Mouse (Mus musculus) embryonic stem cell, embryonic (primary cell): ENCODE measurements at regions not wholly inside any gene's neighbourhood (a gene's known extent, or its start where the extent isn't known, plus 50 kb on each side); places are given as distances from the start of the nearest gene placed in this dataset.
"Not testable (repeated sequence)": the region's sequence is repeated elsewhere in the genome, so short reads cannot be mapped to it uniquely, and the experiment has no call there.

Experiments
- CTCF ChIA-PET, 4 experiments: fragments of 300-600 bp in 2 of 4; fragments of 350-600 bp in 2 of 4; sonication (Branson Sonifier 250); formaldehyde crosslinking; loops; one replicate each; lab custom pipeline; 2022; ENCODE audit warnings: inconsistent platforms in 2 of 4; lab: Charles Lee
- POLR2A ChIA-PET, 4 experiments: fragments of 300-600 bp in 2 of 4; fragments of 350-600 bp in 2 of 4; sonication (Branson Sonifier 250); formaldehyde crosslinking; loops; one replicate each; lab custom pipeline; 2022; ENCODE audit warnings: antibody characterized with exemption in 4 of 4, inconsistent platforms in 1 of 4; lab: Charles Lee

GRCm38 (mm10) chr3:128519913-128520316 lies 623.8 kb upstream of the Fam241a start:
- ChIA-PET CTCF (no interaction called here), POLR2A (no interaction called here)

GRCm38 (mm10) chr3:128518806-128519205 lies 622.7 kb upstream of the Fam241a start:
- ChIA-PET CTCF (no interaction called here), POLR2A (no interaction called here)

GRCm38 (mm10) chr3:128471111-128471510 lies 575.0 kb upstream of the Fam241a start:
- ChIA-PET CTCF (interaction anchor here in 1 of 4 experiments (0.6 to 1.2 kb wide), 3 partner anchors 396 to 733 kb away, joined by 3 to 5 read pairs (median 3); no protein-coding TSS in a partner anchor), POLR2A (no interaction called here)

GRCm38 (mm10) chr3:128429706-128430105 lies 533.6 kb upstream of the Fam241a start:
- ChIA-PET POLR2A (no interaction called here), CTCF (no interaction called here)

GRCm38 (mm10) chr3:128415568-128415967 lies 519.4 kb upstream of the Fam241a start:
- POLR2A ChIA-PET, result interaction anchor here in 1 of 4 experiments (0.6 kb wide), 1 partner anchor 224 kb away, joined by 5 read pairs; no protein-coding TSS in a partner anchor

GRCm38 (mm10) chr3:128413481-128413880 lies 517.4 kb upstream of the Fam241a start:
- POLR2A ChIA-PET, result no interaction called here
- CTCF ChIA-PET, result no interaction called here

More at GRCm38 (mm10) chr3:128415568-128415967, 519.4 kb upstream of the Fam241a start:
- CTCF ChIA-PET, result no interaction called here

- ChIA-PET CTCF (interaction anchor here in 1 of 4 experiments (0.6 kb wide), 1 partner anchor 302 kb away, joined by 3 read pairs; no protein-coding TSS in a partner anchor), POLR2A (interaction anchor here in 1 of 4 experiments (0.6 kb wide), 1 partner anchor 19 kb away, joined by 3 read pairs; no protein-coding TSS in a partner anchor)
Observed at GRCm38 (mm10) chr3:128412157-128412556, 516.0 kb upstream of the Fam241a start.

GRCm38 (mm10) chr3:128394805-128395204 lies 498.7 kb upstream of the Fam241a start:
- POLR2A ChIA-PET, result no interaction called here
- CTCF ChIA-PET, result no interaction called here

- ChIA-PET CTCF (no interaction called here), POLR2A (no interaction called here)
Observed at GRCm38 (mm10) chr3:128380579-128380978, 484.5 kb upstream of the Fam241a start.

GRCm38 (mm10) chr3:128369521-128370127 lies 473.5 kb upstream of the Fam241a start:
- CTCF ChIA-PET, result no interaction called here
- POLR2A ChIA-PET, result no interaction called here

GRCm38 (mm10) chr3:128362310-128362709 lies 466.2 kb upstream of the Fam241a start:
- POLR2A ChIA-PET, result no interaction called here
- CTCF ChIA-PET, result no interaction called here

- POLR2A ChIA-PET, result not testable (repeated sequence)
- CTCF ChIA-PET, result interaction anchor here (0.6 to 1.8 kb wide), 16 partner anchors 12 to 1343 kb away, joined by 3 to 9 read pairs (median 3); partner anchors contain the start of gene Pitx2 (in 1 of the 4)
Observed at GRCm38 (mm10) chr3:128349123-128349522, 453.0 kb upstream of the Fam241a start.

- ChIA-PET POLR2A (no interaction called here), CTCF (interaction anchor here in 3 of 4 experiments (0.5 to 1.8 kb wide), 6 partner anchors 11 to 1344 kb away, joined by 3 to 5 read pairs (median 3); no protein-coding TSS in a partner anchor)
Observed at GRCm38 (mm10) chr3:128347782-128348574, 451.9 kb upstream of the Fam241a start.

- POLR2A ChIA-PET, result interaction anchor here in 1 of 4 experiments (0.9 kb wide), 1 partner anchor 15 kb away, joined by 3 read pairs; no protein-coding TSS in a partner anchor
- CTCF ChIA-PET, result interaction anchor here (0.5 to 1.5 kb wide), 13 partner anchors 10 to 876 kb away, joined by 3 to 11 read pairs (median 6); no protein-coding TSS in a partner anchor
Observed at GRCm38 (mm10) chr3:128337508-128337907, 441.4 kb upstream of the Fam241a start.

- ChIA-PET POLR2A (interaction anchor here in 1 of 4 experiments (0.9 kb wide), 1 partner anchor 14 kb away, joined by 3 read pairs; no protein-coding TSS in a partner anchor), CTCF (interaction anchor here (0.5 to 1.5 kb wide), 16 partner anchors 10 to 876 kb away, joined by 3 to 11 read pairs (median 4); no protein-coding TSS in a partner anchor)
Observed at GRCm38 (mm10) chr3:128337031-128337430, 440.9 kb upstream of the Fam241a start.

GRCm38 (mm10) chr3:128327677-128328076 lies 431.6 kb upstream of the Fam241a start:
- ChIA-PET CTCF (interaction anchor here in 1 of 4 experiments (0.9 kb wide), 1 partner anchor 9 kb away, joined by 3 read pairs; no protein-coding TSS in a partner anchor), POLR2A (no interaction called here)

- ChIA-PET POLR2A (no interaction called here), CTCF (no interaction called here)
Observed at GRCm38 (mm10) chr3:128301312-128301711, 405.2 kb upstream of the Fam241a start.

GRCm38 (mm10) chr3:128298110-128298509 lies 402.0 kb upstream of the Fam241a start:
- ChIA-PET POLR2A (interaction anchor here in 1 of 4 experiments (0.6 kb wide), 1 partner anchor 157 kb away, joined by 3 read pairs; no protein-coding TSS in a partner anchor), CTCF (interaction anchor here in 1 of 4 experiments (0.5 kb wide), 1 partner anchor 111 kb away, joined by 12 read pairs; no protein-coding TSS in a partner anchor)

- CTCF ChIA-PET, result no interaction called here
- POLR2A ChIA-PET, result interaction anchor here in 1 of 4 experiments (0.6 kb wide), 1 partner anchor 9 kb away, joined by 3 read pairs; no protein-coding TSS in a partner anchor
Observed at GRCm38 (mm10) chr3:128287846-128288245, 391.7 kb upstream of the Fam241a start.
